Comparison of ENCODE assay signal across 9 mouse cellular contexts in genomic region chr10:45132371-45132770, GRCm38 (mm10). TPM values are rescaled to one million over a fixed set of nuclear protein-coding genes. Genes with fewer than 3 reads are reported as not detected.
A peak's percentile ranks its signal among the peaks of the same experiment; 100 is the strongest.
DNase-seq lines count a peak whose midpoint lies in the region; ATAC-seq and TF ChIP-seq lines count a peak whose summit lies in the region.
"Had no signal": no experiment of that assay in that cellular context is flagged by ENCODE, and none has a peak within 500 bp of the region (broad histone marks: within the 10 kb centered on the region; RNA-seq: fewer than 3 reads in every experiment).

No protein-coding gene starts in this region.

- H3K27me3 ChIP-seq in hindbrain, postnatal 0 days (ENCODE audit: insufficient read depth, low read length): no peaks in the 10 kb centered on the region
- no peaks in the 10 kb centered on the region for H3K27me3 ChIP-seq in hindbrain, embryonic 16.5 days (replicated peaks; ENCODE audit: control insufficient read depth, insufficient read depth, low read length)
- no peaks in the 10 kb centered on the region for H3K27me3 ChIP-seq in hindbrain, embryonic 13.5 days
- H3K27me3 ChIP-seq: liver, embryonic 15.5 days had no signal

- peak; percentile 44 for DNase-seq in hindbrain, postnatal 0 days (ENCODE audit: low spot score)
- peak; percentile 52 for DNase-seq in CD4-positive helper T cell, adult 2 months (ENCODE audit: low read depth, low spot score)
- DNase-seq in embryo, embryonic 11 days: peak; percentile 29
- DNase-seq in lung, postnatal 10 days: peak; percentile 49
- DNase-seq in thymus, postnatal 25 days: peak; percentile 69

- H3K27ac ChIP-seq in hindbrain, postnatal 0 days: no peak overlapping the region
- H3K27ac ChIP-seq in hindbrain, embryonic 16.5 days (ENCODE audit: low read depth, low read length): no peak overlapping the region
- H3K27ac ChIP-seq in hindbrain, embryonic 13.5 days: no peak overlapping the region
- H3K27ac ChIP-seq: liver, embryonic 15.5 days had no signal

- no peak overlapping the region for H3K4me2 ChIP-seq in hindbrain, postnatal 0 days (ENCODE audit: low read depth, low read length)
- H3K4me2 ChIP-seq in hindbrain, embryonic 16.5 days (ENCODE audit: low read length): no peak overlapping the region
- no peak overlapping the region for H3K4me2 ChIP-seq in hindbrain, embryonic 13.5 days
- H3K4me2 ChIP-seq: liver, embryonic 15.5 days had no signal

- no peak overlapping the region for H3K9ac ChIP-seq in hindbrain, postnatal 0 days (replicated peaks; ENCODE audit: low read length)
- no peak overlapping the region for H3K9ac ChIP-seq in hindbrain, embryonic 16.5 days (ENCODE audit: low read depth, low read length)
- no peak overlapping the region for H3K9ac ChIP-seq in hindbrain, embryonic 13.5 days
- H3K9ac ChIP-seq: liver, embryonic 15.5 days had no signal

- H3K4me3 ChIP-seq in hindbrain, postnatal 0 days (ENCODE audit: low read length): no peak overlapping the region
- H3K4me3 ChIP-seq in hindbrain, embryonic 16.5 days (ENCODE audit: low read length): no peak overlapping the region
- no peak overlapping the region for H3K4me3 ChIP-seq in hindbrain, embryonic 13.5 days
- H3K4me3 ChIP-seq: liver, embryonic 15.5 days had no signal

- no peaks in the 10 kb centered on the region for H3K9me3 ChIP-seq in hindbrain, postnatal 0 days (ENCODE audit: low read length)
- no peaks in the 10 kb centered on the region for H3K9me3 ChIP-seq in hindbrain, embryonic 16.5 days (ENCODE audit: control insufficient read depth, low read length)
- H3K9me3 ChIP-seq in hindbrain, embryonic 13.5 days: no peaks in the 10 kb centered on the region
- H3K9me3 ChIP-seq: liver, embryonic 15.5 days had no signal

- WGBS in hindbrain, postnatal 0 days: 87% methylated on average over 4 of the region's 4 CpGs
- WGBS in hindbrain, embryonic 16.5 days: 78% methylated on average over 4 of the region's 4 CpGs
- WGBS in hindbrain, embryonic 13.5 days: 81% methylated on average over 4 of the region's 4 CpGs

- peak; percentile 73 for TF ChIP-seq CTCF in hindbrain, postnatal 0 days (IDR thresholded peaks at IDR 0.05; ENCODE audit: low read depth)

- no peaks in the 10 kb centered on the region for H3K36me3 ChIP-seq in hindbrain, postnatal 0 days (ENCODE audit: insufficient read depth, low read length)
- H3K36me3 ChIP-seq in hindbrain, embryonic 16.5 days (ENCODE audit: control insufficient read depth, insufficient read depth, low read length): no peaks in the 10 kb centered on the region
- no peaks in the 10 kb centered on the region; the same call in 1 of the 2 replicates for H3K36me3 ChIP-seq in hindbrain, embryonic 13.5 days

- peaks cover 6% of the 10 kb centered on the region for H3K4me1 ChIP-seq in hindbrain, postnatal 0 days (ENCODE audit: insufficient read depth, low read length)
- H3K4me1 ChIP-seq in hindbrain, embryonic 16.5 days (ENCODE audit: control insufficient read depth, insufficient read depth, low read depth, low read length): no peaks in the 10 kb centered on the region
- peaks cover 14% of the 10 kb centered on the region for H3K4me1 ChIP-seq in hindbrain, embryonic 13.5 days (replicated peaks)

- ATAC-seq in hindbrain, postnatal 0 days: no peak
- no peak for ATAC-seq in hindbrain, embryonic 16.5 days
- ATAC-seq in activated CD4-positive, CD25-positive, alpha-beta regulatory T cell, adult 4 months: peak; percentile 65
- ATAC-seq in hindbrain, embryonic 13.5 days (ENCODE audit: low FRiP score): no peak

RNA-seq across cellular contexts. Expression of gene Popdc3, which starts 45.5 kb away (rescaled TPM):
- total RNA-seq in hindbrain, postnatal 0 days (2014; rRNA removed): 1.2 and 2.0 TPM in 2 replicates
- 2.7 and 2.9 TPM in 2 replicates for polyA plus RNA-seq in hindbrain, postnatal 0 days (2015; fragmentation: Nextera tagmentation; extraction: Ambion mirVana)
- 2.7 and 2.8 TPM in 2 replicates for polyA plus RNA-seq in hindbrain, embryonic 16.5 days (2015; fragmentation: Nextera tagmentation; extraction: Ambion mirVana)
- polyA plus RNA-seq in activated CD4-positive, CD25-positive, alpha-beta regulatory T cell, adult 4 months (2017; shearing (Covaris generic)): not detected
- polyA plus RNA-seq in hindbrain, embryonic 13.5 days (2015; fragmentation: Nextera tagmentation; extraction: Ambion mirVana): 1.8 and 2.4 TPM in 2 replicates
